Mouse (Mus musculus) gastrocnemius, postnatal 4 days (tissue): Measurements from ENCODE around the gene Opcml. TPM values are rescaled to one million over a fixed set of nuclear protein-coding genes. Genes with fewer than 3 reads are reported as not detected.

Experiments
- DNase-seq, 2 experiments: peaks; one replicate each; pipeline ENCODE4 v3.0.0; 2021 to 2022; ENCODE audit warnings: low spot score in 2 of 2, mixed read lengths in 2 of 2
- long read RNA-seq, 2 experiments: library from polyadenylated mRNA; stranded (forward); transcript quantifications; one replicate each; pipeline ENCODE4 v2.0.0; 2021
- total RNA-seq, 2 experiments: library from RNA; stranded (reverse); gene quantifications; 2 replicates each; pipeline ENCODE4 v1.2.3; 2021

Opcml gene
- total RNA-seq, result 1 to 10 TPM; 5.1 to 6.0 TPM
- long read RNA-seq, experiment 1, partial matches to known transcripts, result 0 of 1 reads
- long read RNA-seq, experiment 1, other reads (novel, unspliced or antisense), result 1 of 1 reads
- long read RNA-seq, experiment 2, result 0 reads

DNA sequence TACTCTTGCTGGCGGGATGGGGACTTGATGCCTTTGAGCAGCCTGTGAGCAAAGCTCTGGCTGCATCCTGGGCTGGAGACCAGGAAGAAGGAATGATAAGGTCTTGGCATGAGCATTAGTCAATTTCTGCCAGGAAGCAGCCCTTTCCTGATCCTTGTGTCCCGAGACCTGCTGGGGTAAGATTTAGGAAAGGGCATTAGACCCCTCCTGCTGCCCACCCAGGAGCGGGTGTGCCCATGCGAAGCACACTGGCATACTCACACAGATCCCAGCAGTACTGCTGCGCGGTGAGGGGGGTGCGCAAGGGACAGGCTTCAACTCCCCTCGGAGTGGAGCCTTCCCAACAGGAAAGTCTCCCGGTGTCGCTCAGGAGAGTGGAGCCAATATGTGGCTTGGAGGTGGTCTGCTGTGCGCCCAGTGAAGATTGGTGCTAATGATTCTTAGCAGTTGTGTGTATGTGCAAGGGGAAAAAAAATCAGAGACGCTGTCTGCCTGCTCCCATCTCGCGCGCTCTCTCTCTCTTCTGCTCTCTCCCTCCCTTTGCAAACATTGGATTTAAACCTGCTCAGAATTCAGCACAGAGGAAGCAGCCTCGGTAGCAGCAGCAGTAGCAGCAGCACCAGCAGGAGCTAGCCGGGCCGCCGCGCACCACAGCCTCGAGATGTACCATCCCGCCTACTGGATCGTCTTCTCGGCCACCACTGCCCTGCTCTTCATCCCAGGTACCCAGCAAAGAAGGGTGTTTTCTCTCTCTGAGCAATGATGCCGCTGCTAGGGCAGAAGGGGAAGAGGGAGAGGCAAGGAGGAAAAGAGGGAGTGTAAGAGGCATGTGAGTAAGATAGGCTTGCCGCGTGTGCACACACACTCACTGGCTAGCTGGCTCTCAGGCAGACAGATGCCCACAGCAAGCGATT, at the start of gene Opcml:
Opcml (plus strand) TSS at position 51 of the 914 bp plus-strand sequence.
- no peak for DNase-seq

DNA sequence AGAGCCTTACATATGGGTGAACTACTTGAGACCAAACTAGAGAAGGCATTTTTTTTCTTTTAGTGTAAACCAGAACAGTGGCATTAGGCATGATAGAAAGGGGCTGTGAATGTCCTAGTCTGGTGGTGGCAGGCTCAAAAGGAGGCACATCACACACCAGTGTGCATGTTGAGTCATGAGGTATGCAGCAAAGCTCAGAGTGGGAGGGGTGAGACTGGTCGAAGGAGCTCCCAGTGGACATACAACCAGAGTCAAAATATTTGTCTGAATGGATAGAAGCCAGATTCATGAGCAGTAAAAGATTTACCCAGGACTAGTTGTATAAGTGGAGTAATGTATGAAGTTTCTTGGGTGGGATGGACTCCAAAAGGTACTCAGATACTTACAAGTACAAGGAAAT, 31.9 kb upstream of the Opcml start:
- no peak for DNase-seq

DNA sequence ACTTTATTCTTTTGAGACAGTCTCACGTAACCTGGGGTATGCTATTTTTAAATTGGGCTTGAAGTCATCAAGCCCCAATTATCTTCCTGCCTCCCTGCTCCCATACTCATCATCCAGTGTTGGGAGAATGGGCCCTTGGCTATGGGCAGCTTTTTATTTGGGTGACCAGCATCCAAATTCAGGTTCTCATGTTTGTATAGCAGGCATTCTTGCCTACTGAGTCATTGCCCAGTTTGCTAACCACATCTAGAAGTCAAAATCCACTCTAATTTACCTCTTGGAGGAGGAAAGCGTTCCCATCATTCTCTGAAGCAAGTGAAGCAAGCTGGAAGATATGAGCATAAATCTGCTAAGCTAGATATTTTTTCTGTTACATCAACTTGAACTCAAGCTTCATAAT, 29.4 kb upstream of the Opcml start:
- no peak for DNase-seq

DNA sequence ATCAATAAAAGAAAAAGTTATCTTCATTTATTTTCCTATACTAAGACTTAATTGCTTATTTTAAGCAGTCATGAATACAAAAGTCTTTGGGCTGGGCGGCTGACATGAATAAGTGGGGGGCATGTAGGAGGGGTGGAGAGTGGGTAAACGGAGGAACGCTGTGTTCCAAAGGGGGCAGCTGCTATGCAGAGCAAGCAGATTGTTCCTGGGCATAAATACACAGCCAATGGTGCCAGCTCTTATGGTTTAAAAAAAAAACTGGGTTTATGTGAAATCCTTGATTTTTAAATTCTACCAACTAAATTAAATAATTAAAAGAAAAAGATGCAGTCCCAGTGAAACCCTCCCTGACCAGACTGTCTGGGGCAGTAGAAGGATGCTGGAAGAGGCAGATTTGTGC, 24.1 kb upstream of the Opcml start:
- DNase-seq, result no peak

DNA sequence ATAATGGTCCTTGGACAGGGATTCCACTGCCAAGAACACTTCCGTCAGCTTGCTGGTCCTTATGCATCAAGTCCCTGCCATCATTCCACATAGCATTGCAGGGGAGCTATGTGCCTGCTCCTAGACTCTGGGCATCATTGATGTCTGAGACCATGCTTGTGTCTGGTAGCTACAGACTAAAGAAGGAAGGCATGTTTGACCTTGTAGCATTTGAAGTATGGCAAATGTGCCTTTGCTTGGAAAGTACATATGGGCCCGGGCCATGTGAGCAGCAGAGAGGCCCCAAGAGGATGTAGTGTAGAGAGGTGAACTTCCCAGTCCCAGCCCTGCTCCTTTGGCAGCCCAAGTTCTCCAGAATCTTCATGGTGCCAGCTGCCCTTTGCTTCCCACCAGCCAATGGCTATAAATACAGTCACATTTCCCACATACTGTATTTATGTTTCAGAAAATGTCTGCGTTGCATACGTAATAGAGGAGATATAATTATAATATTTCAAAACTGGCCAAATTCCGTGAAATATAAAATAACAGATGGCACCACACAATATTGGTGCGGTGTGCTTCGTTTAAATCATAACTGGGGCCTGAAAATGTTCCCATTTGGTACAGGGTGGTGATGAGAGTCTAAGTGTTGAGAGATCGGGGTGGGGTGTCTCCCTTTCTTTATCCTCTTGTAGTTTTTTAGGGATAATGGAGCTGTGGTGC, 23.2 kb upstream of the Opcml start:
- DNase-seq, result no peak

DNA sequence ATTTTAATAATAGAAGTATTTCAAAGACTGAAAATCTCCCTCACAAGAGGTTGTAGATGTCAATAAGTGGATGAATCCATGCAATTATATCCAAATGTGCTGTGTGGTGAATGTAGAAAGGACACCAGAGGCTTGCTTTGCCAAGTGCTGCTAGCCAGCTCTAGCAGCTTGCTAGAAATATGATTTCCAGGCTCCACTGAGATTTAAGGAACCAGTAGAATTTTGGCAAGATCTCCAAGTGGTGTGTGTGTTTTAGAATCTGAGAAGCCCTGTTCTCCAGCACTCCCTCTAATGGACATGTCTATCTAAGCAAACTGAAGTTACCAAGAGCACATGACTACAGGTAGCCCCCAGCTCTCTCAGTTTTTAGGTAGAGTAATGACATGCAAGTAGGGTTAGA, 21.8 kb upstream of the Opcml start:
- DNase-seq, result no peak

DNA sequence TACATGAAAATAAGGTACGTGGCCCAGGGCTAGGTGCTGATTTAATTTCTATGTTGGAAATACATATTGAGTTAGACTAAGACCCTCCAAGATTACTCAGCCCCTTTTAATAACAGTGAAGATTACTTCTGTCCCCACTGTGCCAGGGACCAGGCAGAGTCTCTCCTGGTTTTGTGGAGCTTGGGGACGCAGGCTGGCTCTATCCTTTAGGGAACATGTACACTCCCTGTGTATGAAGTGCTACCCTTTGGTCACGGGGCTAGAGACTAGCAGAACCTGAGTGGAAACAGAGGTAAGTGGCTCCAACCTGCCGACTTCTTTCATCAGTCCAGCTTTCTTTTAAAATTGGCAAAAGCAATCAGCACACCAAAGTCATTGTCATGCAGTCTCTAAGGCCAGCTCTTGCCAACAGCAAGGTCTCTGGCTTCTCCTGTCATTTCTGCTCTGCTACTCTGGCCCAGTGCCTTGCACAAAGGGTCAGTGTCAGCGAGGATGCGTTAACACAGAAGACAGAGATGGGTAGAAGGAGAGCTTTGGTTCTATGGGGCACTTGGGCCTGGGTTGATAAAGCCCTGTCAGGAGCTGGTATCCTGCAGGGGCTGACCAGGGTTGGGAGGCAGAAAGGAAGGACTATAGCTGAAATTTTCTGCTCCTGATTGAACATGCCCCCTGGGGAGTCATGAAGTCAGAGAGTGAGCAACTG, 9.1 kb upstream of the Opcml start:
- no peak for DNase-seq

DNA sequence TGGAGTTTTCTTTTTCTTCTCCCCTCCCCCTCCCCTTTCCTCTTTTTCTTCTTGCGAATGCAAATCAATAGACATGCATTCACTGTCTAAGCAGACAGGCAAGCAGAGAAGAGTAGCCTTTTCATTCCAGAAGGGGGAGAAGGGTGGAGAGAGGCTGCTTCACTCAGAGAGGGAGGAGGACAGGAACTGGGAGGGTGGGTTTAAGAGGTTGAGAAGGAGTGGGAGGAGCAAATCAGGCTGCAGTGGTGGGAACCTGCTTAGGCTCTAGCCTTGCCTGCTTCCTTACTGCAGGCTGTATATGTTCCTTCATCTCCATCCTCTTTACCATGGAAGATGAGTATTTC, 8.6 kb upstream of the Opcml start:
- DNase-seq, result no peak

DNA sequence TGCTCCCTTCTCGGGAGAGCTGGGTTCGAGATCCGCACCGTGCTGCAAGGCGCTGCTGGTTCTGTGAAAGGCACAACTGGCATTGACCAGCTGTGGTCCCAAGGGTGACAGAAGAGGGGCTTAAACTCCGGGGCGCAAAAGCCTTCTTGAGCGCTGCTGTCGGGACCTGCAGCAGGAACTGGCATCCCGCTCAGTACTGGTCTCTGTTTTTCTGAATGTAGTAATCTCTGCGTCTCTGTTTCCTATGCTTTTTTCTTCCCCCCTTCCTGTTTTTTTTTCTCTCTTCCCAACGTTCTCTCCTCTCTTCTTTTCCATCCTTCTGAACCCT, 1.0 kb downstream of the Opcml start:
- no peak for DNase-seq

DNA sequence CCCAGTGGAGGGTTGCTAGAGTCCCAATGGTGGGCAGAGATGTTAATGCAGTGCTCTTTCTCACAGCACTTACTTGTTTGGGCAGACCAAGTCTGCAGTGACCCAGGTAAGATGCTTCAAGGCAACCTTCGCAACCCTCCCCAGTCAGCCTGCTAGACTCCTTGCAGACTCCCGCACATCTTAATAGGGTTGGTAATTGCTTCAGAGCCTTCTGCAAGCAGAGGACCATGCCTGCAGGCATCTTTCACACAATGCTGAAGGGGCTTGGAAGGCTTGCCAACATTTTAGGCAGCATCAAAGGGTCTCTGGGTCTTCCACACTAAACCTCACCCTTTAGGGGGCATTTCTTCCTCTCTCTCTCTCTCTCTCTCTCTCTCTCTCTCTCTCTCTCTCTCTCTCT, 1.7 kb downstream of the Opcml start:
- DNase-seq, result no peak

DNA sequence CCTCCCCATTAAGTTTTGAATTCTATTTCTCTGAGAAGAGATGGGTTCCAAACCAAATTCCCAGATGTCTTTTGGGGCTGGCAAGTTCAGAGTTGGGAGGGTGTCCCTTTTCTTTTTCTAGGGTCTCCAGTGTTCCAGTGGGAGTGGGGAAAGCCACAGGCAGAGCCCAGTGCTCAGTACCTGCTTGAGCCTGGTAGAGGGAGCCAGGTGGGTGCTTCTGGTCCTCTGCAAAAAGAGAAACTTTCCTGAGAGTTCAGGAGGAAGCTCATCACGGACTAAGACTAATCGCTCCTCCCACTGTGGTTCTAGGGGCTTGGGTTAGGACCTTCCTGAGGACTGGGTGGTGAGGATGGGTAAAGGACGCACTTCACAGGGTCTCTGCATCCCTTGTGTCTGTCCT, 2.4 kb downstream of the Opcml start:
- DNase-seq, result no peak

DNA sequence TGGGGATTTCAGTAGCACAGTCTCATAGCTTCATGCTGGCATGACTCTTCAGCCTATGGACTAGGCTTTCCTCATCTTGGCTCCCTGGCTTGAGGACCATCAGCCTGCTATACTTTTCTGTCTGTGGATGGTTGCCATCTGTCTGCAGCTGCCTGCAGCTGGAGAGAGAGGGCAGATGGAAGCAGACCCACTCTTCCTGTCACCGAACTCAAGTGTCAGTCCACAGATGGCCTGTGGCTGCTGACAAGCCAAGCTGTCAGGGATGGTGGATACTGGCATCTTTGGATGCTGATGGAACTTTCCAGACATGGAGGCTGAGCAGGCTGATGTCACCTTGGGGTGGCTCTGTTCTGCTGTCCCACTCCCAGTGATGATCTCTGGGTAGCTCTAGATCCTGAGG, 6.0 kb downstream of the Opcml start:
- DNase-seq, result no peak

DNA sequence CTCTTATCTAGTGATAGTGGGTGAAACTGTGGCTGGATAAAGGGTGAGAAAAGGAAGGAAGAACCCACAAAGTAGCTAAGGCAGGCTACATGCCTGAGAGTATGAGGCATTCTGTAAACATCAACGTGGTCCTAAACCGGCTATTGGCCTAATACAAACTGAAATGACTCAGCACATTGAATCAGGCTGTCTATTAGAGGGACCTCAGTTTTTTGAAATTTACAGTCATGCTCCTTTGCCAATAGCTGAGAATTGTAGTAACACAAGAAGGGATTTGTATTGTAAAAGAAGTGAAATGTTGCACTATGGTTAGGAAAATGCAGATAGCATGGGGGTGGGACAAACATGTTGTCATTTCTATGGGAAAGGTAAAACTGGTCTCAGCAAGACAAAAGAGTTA, 10.4 kb downstream of the Opcml start:
- no peak for DNase-seq

DNA sequence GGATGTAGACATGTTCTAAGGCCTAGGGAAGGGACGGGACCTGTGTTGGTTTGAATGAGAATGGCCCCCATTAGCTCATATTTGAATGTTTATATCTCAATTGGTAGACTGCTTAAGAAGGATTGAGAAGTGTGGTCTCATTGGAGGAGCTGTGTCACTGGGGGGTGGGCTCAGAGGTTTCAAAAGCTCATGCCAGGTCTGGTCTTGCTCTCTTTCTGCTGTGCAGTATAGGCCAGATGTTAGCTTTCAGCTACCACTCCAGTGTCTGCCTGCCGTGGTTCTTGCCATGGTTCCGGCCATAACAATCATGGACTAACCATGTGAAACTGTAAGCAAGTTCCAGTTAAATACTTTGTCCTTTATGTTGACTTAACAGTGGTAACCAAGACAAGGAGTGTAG, 11.2 kb downstream of the Opcml start:
- DNase-seq, result no peak

DNA sequence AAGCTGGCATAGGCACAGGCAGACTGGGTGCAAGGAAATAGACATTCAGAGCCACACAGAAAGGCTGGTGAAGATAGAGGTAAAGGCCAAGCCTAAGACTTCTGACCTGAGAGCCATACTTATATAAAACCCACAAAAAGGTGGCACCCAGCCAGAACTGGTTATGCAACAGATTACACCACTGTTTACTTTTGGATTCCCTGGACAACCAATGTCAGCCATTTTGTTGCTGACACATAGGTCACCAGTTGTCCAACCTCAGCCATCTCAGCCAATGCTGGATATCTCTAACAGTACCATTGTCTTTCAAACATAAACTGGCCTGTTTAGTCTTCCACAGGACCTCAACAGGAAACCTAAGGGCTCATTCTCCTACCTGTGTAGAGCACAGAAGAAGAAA, 11.8 kb downstream of the Opcml start:
- DNase-seq, result no peak

DNA sequence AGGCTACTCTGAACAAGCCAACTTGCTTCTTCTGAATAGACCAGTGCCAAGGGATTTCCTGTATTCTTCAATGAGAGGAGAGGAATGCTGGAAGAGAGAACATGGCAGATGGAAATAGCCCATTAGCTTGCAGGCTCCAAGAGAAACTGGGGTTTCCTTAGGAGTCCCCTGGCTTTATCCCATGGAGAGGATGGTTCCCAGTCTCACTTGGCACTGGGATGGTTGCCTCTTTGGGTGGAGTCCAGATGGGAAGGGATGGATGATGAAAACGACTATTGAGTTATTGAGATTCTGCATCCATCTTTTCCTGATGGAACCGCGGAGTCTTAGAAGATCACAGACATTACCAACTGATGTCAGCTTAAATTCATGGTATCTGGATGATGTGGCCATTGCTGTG, 13.9 kb downstream of the Opcml start:
- no peak for DNase-seq

DNA sequence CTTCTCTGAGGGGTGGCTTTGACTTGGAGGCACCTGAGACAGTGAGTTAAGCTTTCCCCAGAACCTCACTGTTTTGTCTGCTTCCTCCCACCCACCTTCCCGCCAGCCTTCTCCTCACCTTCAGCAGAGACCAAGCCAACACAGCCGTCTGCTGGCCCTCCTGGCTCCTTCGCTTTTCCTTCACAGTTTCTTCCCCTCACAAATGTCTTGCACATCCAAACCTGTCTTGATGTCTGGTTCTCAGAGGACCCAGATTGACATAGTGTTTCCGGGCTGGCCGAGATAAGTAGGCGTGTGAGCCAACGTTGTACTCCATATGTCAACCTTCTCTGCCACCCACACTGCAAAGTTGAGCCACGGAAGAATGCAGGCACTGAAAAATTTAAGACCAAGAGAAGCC, 19.2 kb downstream of the Opcml start:
- no peak for DNase-seq

DNA sequence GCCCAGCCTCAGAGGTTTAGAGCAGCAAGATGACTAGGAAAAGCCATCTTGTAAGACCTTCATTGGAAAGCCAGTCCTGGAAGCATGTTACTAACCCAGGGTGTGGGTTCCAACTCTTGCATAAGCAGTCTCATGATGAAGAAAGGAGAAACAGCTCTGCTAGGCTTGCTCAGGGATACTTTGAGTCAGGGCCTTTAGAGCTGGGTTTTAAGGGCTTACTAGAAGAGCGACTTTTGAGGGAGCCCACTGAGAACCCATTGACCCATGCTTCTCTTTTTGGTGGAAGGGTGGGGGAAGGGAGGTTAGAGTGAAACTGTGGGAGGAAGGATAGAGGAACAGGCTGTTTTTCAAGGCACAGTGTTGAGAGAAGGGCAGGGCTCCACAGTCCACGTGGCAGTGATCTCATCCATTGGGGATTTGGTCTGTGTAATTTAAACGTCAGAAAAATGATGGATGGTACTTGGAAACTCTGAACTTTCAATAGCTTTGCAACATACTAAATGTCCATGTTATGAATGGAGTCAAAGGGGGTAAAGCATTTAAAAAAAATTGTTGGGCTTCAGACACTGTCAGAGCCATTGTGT, 22.7 kb downstream of the Opcml start:
- no peak for DNase-seq

DNA sequence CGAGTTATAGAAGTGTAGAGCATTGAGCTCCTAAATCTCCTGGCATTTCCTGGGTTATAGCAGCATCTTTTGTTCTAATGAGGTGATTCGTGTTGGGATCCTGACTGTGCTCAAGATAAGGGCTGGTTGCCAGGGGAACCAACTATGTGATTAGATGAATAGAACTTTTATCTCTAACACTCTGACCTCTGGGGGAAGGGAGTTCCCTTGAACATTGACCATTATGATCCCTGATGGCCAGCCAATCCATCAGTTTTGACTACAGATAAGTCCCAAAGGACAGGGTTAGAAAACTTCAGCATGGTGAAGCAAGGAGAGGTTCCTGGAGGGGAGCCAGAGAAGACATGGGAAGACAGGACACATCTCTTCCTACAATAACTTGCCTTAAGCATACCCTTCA, 23.6 kb downstream of the Opcml start:
- DNase-seq, result no peak

DNA sequence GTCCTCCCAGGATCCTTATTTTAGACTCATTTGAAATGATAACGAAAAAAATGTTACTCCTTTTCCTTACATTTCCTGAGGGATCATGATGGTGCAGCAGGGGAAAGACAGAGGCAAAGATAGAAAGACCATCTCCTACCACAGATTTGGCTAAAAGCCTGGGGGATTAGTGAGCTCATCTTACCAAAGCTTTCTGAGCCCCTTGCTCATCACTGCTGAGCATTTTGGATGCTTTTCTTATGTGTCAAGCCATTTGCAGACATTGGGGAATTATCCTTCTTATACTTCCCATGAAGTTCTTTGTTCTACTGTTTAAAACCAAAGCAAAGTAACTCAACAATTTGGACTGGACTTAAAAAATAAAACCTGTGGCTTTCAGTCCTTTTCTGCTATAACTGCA, 30.6 kb downstream of the Opcml start:
- no peak for DNase-seq

DNA sequence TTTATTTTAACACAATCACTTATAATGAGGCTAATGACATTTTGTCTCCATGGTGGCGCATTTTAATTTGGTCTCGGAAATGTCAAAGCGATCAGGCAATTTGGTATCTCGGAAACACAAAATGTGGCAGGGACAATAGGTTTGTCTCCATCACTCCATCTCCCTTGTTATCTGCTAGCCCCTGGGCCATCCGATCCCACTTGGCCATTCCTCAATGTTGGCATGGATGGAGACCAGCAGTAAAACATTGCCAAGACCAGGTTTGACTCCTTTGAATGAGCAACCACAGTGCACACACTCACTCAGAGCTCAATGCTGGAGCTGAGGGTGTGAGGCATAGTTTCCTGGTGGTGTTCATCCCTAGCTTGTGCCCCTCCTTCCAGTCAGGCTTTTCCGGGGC, 32.1 kb downstream of the Opcml start:
- DNase-seq, result no peak

DNA sequence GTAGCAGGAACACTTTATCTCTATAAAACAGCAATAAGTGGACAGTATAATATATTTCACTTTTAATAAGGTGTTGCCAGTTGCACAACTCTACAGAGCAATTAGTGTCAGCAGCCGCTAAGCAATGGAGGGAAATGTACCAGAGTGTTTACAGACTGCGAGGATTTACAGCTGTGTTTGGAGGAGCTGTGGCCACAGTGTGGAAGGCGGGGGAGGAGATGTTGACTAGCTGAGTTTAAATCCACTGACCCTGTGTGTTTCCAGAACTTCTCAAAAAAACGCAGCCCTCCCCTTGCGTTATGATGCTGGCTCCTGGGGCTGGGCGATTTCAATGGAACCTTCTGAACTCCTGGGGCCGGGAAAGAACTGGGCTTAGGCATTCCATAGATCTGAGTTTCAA, 33.8 kb downstream of the Opcml start:
- no peak for DNase-seq
